Mouse (Mus musculus) CD8-positive naive resting alpha-beta T cell, adult 2 months (primary cell): ENCODE measurements around the gene Hist1h2bn.
"Not testable (repeated sequence)": the region's sequence is repeated elsewhere in the genome, so short reads cannot be mapped to it uniquely, and the experiment has no call there.

Experiments
- DNase-seq, 2 experiments: peaks; one replicate each; pipeline ENCODE4 v3.0.0; 2022; ENCODE audit warnings: low read depth in 2 of 2, low spot score in 2 of 2

Gene Hist1h2bn

DNA sequence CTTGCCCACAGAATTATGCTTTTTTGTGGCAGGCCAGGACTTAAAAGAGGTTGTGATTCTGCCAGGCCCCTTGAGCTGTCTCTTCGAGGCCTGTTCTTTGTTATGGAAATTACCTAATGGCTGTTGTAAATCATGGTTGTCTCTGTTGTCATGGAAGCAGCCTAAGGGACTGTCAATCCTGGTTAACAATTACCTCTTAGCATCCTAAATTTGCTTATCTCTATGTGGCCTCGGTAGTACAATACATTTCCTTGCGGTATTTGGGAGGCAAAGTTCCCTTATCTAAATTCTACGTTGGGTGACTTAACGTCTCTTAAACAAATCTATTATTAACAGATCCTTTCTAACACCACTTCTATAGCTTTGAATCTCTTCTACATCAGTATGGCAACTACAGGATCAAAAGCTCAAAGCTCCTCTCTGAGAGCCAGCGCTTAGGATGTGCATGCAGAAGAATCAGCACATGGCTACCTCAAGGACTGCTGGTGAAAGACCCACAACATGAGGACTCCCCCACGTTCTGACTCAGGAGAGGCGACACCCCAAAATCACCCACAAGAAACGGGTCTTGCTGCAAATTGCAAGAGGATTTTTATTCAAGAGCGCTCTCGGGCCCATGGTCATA lies 25.9 kb upstream of the Hist1h2bn start:
- DNase-seq: no peak

- no peak for DNase-seq
Measured at GRCm38 (mm10) chr13:21729544-21729943, 24.4 kb upstream of the Hist1h2bn start.

DNA sequence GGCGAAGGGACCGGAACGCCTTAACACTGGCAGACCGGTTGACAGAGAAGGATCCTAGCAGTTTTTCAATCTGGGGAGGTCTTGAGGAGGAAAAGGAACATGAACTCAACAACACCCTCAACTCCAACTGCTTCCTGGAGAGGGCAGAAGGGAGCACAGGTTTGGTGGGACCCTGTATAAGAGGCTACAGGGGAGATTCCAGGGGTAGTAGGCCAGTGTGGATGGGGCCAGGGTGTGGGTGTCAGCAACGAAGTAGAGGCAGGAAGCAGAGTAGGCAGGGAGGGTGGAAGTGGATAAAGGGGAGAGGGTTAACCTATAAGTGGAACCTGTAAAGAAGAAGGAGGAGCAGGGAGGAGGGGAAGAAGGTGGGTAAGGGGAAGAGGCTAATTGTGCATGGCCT lies 20.5 kb upstream of the Hist1h2bn start:
- DNase-seq: no peak

DNA sequence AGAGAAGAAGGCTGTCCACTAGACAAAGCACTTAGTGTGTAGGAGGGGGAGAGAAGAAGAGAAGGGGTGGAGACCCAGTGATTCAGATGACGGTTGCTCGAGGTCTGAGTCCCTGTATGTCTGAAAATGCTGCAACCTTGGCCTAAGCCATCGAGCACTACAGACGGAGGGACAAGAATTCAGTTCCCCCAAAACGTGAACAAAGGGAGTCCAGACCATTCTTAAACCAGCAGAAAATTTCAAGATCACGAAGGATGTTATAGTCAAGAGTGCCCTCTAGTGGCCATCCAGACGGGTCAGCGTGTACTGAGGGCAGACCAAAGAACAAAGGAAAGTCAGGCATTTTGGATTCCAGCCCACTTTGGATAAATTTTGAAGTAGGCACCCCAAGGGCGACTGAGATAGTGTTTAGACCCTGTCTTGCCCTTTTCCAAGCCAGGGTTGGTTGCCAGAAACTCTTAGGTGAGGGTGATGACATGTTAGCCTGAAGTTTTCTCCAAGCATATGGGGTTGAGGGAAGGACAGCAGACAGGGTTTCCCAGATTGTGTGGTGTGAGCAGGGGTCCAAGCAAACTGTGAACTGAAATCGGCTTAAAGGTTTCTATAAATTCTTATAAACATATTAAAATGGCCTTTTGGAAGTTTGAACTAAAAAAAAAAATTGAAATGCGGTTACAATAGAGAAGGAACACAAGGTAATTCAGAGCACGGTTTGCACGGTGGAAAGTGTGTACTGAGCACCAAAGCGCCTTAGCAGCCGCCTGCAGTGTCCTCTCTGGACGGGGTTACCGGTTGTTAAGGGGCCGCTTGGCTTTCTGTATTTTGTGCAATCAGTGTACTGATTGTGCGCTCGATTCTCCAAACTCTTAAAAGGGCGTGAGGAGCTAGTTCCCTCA lies 19.7 kb upstream of the Hist1h2bn start:
- DNase-seq: peak; percentile 70 to 79

- DNase-seq: peak in 1 of 2 experiments; percentile 60
Measured at GRCm38 (mm10) chr13:21734906-21735767, 18.8 kb upstream of the Hist1h2bn start, which contains the start of gene Hist1h4j. Gene Hist1h4j, plus strand, starts transcription at chr13:21735064.

GRCm38 (mm10) chr13:21745006-21745405 lies 8.9 kb upstream of the Hist1h2bn start:
- no peak for DNase-seq

- no peak for DNase-seq
Measured at GRCm38 (mm10) chr13:21749387-21750158, 4.3 kb upstream of the Hist1h2bn start.

- DNase-seq: peak; percentile 80 to 83
Measured at GRCm38 (mm10) chr13:21750159-21751017, 3.5 kb upstream of the Hist1h2bn start, which contains the start of gene Hist1h4k. Gene Hist1h4k, minus strand, starts transcription at chr13:21750505.

- DNase-seq: no peak
Measured at GRCm38 (mm10) chr13:21751417-21751816, 2.5 kb upstream of the Hist1h2bn start.

- no peak for DNase-seq
Measured at GRCm38 (mm10) chr13:21751827-21752226, 2.1 kb upstream of the Hist1h2bn start.

GRCm38 (mm10) chr13:21752356-21752755 lies 1.6 kb upstream of the Hist1h2bn start:
- DNase-seq: no peak

DNA sequence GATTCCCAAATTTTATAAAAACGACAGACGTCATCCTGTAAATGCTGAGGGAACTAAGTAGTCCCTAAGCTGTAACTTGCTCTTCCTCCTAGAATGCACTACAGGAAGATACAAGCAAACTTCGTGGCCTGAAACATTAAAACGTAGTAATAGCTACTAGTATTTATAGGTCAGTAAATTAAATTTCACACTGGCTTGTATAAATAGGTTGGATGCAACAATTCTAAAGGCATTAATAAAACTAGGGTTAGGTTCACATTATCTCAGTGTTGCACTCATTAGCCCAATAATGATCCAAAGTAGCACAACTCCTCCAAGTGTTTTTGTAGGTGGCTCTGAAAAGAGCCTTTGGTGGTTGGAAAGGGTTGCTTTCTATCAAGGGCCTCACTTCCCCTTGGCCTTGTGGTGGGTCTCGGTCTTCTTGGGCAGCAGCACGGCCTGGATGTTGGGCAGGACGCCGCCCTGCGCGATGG lies 836 bp upstream of the Hist1h2bn start:
- no peak for DNase-seq

DNA sequence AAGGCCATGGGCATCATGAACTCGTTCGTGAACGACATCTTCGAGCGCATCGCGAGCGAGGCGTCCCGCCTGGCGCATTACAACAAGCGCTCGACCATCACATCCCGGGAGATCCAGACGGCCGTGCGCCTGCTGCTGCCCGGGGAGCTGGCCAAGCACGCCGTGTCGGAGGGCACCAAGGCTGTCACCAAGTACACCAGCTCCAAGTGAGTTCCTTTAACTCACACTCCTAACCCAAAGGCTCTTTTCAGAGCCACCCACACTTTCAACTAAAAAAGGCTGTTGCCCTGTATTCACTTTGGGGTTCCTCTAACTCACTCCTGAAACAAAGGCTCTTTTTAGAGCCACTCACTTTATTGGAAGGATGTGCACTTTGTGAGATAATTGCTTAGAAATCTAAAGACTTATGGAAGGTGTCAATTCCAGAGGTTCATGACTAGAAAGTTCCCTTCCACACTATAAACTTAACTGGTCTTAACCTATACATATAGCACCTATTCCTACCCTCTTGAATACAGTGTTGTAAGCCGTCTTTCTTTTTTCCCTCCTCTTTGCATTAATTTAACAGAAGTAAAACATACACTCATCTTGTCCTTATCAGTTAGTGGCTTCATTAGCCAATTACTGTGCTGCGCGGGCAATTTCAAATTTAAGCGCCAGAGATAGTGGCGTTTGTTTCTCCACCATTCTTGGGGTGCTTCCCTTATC lies 525 bp downstream of the Hist1h2bn start:
- not testable (repeated sequence) for DNase-seq

DNA sequence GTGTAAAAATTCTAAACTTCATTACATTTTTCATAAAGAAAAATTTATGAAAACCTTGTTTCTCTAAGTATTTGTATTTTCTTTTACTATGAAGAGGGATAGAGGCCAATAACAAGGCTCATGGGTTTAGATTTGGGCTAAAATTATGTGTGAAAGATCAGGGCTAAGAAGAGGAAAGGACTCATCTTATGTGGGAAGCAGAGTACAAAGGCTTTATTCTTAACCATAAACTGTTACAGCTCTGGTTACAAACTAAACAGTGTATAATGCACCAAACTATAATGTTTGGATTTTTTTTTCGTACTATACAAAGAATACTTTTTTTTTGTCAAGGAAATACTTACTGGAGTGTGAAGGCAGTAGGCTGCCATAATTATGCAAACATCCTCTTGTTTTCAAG lies 1.8 kb downstream of the Hist1h2bn start:
- DNase-seq: no peak

DNA sequence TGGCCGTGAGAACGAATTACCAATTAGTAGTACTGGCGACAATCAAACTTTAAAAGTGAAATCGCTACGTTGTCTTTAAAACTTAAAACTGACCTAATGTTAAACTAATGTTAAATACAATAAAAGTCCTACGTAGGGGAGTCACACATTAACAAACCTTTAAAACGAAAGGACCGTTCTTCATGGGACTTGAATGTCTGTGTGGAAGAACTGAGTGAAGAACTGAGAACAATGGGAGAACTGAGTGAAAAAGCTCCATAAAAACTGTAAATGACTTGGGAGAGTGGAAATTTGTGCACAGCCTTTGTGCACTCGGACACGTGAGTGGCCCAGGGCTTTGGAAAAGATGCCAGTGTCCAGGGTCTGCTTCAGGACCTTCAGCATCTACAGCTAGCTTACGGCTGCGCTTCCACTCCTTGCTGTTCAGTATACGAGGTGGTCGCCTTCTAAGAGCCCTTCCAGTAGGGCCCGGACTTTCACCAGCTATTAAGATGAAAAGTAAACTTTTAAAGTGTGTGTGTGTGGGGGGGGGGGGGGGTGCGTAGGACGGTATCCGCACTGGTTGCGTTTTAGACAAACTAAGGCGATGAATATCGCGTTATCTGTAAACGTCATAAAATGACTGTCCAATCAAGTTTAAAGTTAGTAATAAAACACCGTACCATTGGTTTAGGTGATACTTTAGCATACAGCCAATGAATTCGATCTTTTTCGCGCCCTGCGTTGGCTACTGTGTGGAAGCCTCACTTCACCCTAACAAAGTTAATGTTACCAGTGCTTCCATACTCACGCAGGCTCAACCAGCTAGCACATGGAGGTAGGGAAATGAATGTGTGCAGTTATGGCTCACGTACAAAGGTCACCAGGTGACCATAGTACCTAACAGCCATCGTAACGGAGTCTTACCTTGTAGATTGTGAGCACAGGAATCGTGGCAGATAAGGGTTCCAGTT lies 25.2 kb downstream of the Hist1h2bn start:
- DNase-seq: peak; percentile 56 to 73

GRCm38 (mm10) chr13:21779767-21780731 lies 26.1 kb downstream of the Hist1h2bn start, which contains the start of gene Hist1h1b:
Gene Hist1h1b, minus strand, starts transcription at chr13:21780625.
- peak; percentile 14 for DNase-seq
